Mouse (Mus musculus): ENCODE results near the gene Pelo. TPM values are rescaled to one million over a fixed set of nuclear protein-coding genes. Genes with fewer than 3 reads are reported as not detected.
A peak's percentile ranks its signal among the peaks of the same experiment; 100 is the strongest.

Gene Pelo
- polyA plus RNA-seq, 1 experiment: 3.8 TPM

DNA sequence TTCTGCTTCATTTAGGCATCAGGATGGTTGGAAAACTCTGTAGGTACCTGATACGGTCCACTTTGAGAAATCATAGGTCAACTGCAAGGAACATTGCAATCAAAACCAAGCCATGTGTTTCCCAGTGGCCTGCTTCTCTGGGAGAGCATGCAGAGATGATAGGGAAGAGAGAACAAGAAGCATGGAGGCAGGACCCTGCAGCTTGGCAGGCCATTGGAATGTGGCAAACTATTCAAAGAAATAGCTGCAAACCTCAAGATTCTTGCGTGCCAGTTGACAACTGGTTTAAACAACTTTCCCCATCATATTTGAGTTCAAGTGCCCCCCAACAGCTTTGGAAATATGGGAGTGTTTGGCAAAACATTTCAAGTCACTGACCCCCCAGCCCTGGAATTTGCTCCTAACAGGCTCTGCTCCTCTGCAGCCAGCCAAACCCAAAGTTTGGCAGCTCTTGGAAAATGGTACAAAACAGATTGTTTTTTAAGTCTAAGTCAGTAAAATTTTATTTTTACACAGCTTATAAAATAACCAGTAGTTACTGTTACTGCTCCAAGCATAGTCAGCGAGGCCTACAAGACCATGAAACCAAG, 9.9 kb downstream of the Pelo start:
- no peak overlapping the region for H3K4me3 ChIP-seq (ENCODE audit: insufficient read depth, low read depth, low read length)
- peaks cover 26% of the 10 kb centered on the region for H3K4me1 ChIP-seq (ENCODE audit: control insufficient read depth, insufficient read depth, insufficient read length, low read length)
- peak overlapping the region; percentile 26; the same call in 1 of the 2 replicates for H3K27ac ChIP-seq (replicated peaks; ENCODE audit: low read depth, low read length)

DNA sequence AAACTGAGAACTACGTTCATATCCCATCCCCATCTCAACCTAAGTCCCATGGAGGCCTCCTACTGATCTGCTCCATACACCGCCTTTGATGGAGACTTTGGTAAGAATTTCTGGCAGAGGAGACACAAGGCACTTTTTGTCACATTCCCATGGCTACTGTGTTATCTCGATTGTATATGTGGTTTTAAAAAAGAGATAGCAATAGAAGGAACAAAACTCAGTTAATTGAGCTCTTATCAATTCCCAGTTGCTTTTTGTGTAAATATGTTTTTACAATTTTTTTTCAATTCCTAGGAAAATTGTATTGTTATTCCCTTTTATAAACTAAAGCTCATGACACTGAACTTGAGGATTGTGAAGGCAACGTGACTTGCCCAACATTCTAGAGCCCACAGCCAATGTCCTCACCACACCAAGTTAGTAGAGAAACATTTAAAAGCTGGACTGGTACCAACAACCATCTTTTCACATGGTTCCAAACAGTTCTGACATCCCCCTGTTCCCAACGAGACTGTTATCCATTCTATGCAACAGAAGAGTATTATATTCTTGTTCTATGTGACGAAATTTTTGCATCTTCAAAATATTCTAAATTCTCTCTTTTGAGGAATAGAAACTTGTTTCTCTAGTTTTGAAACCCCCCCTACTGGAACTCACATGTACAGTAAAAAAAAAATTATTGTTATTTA, 10.8 kb downstream of the Pelo start:
- Histone ChIP-seq H3K4me3 (ENCODE audit: insufficient read depth, low read depth, low read length) (no peak overlapping the region), H3K4me1 (ENCODE audit: control insufficient read depth, insufficient read depth, insufficient read length, low read length) (peaks cover 29% of the 10 kb centered on the region), H3K27ac (replicated peaks; ENCODE audit: low read depth, low read length) (peak overlapping the region; percentile 4; the same call in 1 of the 2 replicates)

DNA sequence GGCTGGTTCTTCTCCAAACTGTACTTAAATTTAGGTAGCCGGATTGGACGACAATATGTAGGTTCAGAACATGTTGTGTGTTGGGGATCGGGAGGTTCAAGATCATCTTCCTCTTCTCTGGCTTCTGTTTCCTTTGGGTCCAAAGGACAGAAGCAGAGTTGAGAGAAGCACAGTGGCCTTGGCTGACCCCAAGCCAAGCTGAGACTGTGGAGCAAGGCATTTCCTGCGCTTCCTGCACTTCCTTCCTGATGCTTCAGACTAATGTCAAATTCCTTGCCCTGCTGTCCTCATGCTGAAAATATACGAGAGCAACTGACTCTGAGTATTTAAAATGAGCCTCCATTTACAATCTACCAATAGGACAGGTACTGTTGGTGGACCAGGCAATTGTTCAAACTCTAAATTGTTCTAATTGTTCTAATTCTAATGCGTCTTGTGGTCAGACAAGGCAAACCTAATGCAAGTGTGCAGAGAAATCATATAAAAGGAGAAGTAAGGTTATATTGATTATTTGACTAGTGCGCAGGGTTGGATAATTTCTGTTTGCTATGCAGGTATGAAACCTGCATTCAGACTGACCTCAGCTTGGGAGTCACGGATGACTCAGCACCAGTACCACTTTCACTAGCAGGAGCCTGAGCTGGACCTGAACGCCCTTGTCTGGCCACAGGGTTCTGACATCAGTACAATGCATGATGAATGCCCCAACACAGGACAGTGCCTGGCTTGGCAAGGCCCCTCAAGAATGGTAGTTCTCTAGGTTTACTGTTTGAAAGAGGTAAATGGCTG, 12.4 kb downstream of the Pelo start:
- peak overlapping the region; percentile 37 for H3K27ac ChIP-seq (replicated peaks; ENCODE audit: low read depth, low read length)
- no peak overlapping the region for H3K4me3 ChIP-seq (ENCODE audit: insufficient read depth, low read depth, low read length)
- peaks cover 32% of the 10 kb centered on the region for H3K4me1 ChIP-seq (ENCODE audit: control insufficient read depth, insufficient read depth, insufficient read length, low read length)

DNA sequence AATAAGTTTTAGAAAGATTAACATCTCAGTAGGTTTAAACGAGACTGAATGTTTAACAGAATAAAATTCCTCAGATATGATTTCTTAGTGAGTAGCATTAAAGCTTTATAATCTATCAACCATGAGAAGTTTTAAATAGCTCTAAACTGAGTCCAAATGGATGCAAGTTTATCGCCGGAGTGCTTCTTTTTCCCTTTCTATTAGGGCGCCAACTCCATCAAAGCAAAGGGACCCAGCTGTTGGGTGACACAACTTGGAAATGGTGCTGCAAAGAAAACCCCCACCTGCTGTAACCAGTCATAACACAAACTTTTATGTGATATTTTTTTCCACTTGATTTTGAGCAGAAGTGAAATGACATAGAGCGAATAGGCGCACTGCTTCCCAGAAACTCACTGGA, 17.6 kb downstream of the Pelo start:
- no peak overlapping the region for H3K27ac ChIP-seq (replicated peaks; ENCODE audit: low read depth, low read length)
- H3K4me3 ChIP-seq (ENCODE audit: insufficient read depth, low read depth, low read length): no peak overlapping the region
- peaks cover 21% of the 10 kb centered on the region for H3K4me1 ChIP-seq (ENCODE audit: control insufficient read depth, insufficient read depth, insufficient read length, low read length)

DNA sequence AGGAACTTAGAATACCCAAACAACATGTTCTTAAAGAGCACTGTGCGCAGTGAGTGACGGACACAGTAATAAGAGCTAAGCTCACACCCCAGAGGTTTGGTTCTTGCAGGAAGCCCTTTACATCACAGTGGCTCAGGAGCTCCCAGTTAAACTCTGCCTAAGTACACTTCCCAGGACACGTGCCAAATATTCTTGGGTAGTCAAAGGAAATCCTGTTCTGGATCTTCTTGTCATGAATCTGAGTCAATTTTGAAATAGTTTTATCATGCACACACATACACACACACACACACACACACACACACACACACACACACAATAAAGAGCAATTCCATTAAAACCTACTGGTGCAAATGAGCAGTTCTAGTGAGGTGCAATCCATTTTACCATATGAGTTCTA, 18.6 kb downstream of the Pelo start:
- H3K27ac ChIP-seq (replicated peaks; ENCODE audit: low read depth, low read length): no peak overlapping the region
- peaks cover 20% of the 10 kb centered on the region for H3K4me1 ChIP-seq (ENCODE audit: control insufficient read depth, insufficient read depth, insufficient read length, low read length)
- no peak overlapping the region for H3K4me3 ChIP-seq (ENCODE audit: insufficient read depth, low read depth, low read length)

DNA sequence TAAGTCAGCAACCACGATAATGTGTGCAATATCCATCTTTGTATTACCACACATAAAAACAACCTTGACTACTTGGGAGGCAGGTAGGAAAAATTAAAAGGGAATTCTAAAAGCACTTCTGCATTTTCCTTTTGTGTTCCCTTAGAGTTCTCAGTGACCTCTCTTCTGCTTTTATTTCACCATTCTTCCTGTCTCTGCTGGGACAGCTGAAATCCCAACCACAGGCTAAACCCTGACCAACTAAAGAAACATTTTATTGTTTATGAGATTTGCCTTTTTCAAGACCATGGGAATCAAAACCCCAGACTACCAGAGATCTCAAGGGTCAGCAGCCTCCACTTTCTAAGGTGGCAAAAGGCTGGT, 22.0 kb downstream of the Pelo start:
- H3K27ac ChIP-seq (replicated peaks; ENCODE audit: low read depth, low read length): no peak overlapping the region; the same call in 1 of the 2 replicates
- no peak overlapping the region for H3K4me3 ChIP-seq (ENCODE audit: insufficient read depth, low read depth, low read length)
- H3K4me1 ChIP-seq (ENCODE audit: control insufficient read depth, insufficient read depth, insufficient read length, low read length): peaks cover 15% of the 10 kb centered on the region

DNA sequence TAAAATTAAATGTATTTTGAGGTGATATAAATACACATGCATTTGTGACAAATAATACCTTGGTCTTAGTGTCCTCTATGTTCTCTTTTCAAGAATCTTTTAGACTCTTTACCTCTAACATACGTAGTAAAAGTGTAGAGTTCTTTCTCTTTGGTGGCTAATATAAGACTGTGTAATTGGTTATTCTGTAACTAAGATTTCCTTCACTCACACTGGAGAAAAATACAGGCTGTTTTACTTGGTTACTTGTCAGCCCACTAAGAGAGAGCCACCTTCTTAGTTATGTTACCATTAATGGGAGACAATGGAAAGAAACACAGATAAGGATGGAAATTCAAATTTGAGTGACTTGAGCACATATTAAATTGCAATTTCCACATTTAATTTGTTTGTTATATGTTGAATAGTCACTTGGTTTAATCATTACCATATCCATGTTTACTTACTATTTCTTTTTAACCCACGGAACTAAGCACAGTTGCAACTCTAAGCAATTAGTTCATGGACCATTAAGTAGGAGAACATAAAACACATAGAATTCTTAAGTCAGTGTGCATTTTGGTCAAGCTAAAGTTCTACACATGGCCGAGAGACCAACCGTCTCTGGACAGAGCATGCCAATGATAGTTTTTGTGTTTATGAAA, 22.5 kb downstream of the Pelo start:
- Histone ChIP-seq H3K4me1 (ENCODE audit: control insufficient read depth, insufficient read depth, insufficient read length, low read length) (peaks cover 12% of the 10 kb centered on the region), H3K27ac (replicated peaks; ENCODE audit: low read depth, low read length) (no peak overlapping the region), H3K4me3 (ENCODE audit: insufficient read depth, low read depth, low read length) (no peak overlapping the region)

DNA sequence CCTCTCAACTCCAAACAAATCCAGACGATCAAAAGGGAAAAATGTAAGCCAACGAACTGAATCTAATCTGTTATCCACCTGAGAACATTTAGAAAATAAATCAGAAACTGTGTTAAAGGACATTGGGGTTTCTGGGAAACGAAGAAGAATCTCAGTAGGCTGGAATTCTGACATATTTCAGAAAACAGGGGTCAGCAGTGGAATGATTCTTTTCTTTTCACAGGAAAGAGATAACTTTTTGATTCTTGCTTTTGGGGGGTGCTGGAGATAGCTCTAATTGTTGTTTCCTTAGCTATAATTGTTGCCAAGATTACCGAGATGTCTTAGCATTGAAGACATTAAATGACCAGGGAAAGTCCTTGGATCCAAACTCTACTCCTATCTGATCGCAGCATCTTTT, 32.4 kb downstream of the Pelo start:
- Histone ChIP-seq H3K4me3 (ENCODE audit: insufficient read depth, low read depth, low read length) (no peak overlapping the region), H3K4me1 (ENCODE audit: control insufficient read depth, insufficient read depth, insufficient read length, low read length) (peaks cover 6% of the 10 kb centered on the region), H3K27ac (replicated peaks; ENCODE audit: low read depth, low read length) (no peak overlapping the region)

DNA sequence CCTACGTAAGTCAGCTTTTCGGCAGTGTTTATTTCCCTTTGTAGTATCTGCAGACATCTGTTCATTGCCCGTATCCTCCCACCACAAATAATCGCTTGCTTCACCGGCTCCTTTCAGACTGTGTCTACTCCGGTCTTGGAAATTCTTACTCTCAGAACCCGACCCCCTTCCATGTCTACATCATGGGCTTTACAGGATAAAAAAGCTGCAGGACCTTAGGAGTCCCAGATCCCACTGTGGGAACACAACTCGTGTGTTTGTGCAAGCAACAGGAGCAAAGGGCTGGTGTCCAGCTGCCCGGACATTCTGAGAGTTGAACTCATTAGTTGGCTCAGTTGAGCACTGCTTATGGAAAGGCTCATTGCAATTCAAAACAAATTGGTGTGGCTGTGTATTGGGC, 35.2 kb downstream of the Pelo start:
- Histone ChIP-seq H3K4me3 (ENCODE audit: insufficient read depth, low read depth, low read length) (no peak overlapping the region), H3K4me1 (ENCODE audit: control insufficient read depth, insufficient read depth, insufficient read length, low read length) (peaks cover 6% of the 10 kb centered on the region), H3K27ac (replicated peaks; ENCODE audit: low read depth, low read length) (no peak overlapping the region; the same call in 1 of the 2 replicates)

DNA sequence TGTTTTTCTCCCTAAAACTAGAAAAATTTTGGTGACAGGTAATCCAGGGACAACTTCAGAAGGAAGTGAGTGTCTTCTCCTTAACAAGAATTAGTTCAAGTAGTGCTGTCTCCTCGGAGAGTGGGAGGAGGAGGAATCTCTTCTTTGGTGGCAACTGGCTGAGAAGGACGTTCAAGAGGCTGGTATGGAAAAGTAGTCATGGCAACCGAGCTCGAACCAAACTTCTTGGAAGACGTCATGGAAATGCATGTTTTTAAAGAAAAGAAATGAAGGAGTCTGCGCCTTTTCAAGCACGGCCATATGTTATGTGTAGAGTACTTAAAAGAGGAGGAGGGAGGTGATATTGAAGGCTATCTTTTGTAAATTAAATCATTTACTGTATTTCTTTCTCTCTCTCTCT, 37.4 kb downstream of the Pelo start:
- Histone ChIP-seq H3K4me1 (ENCODE audit: control insufficient read depth, insufficient read depth, insufficient read length, low read length) (peaks cover 6% of the 10 kb centered on the region), H3K4me3 (ENCODE audit: insufficient read depth, low read depth, low read length) (no peak overlapping the region), H3K27ac (replicated peaks; ENCODE audit: low read depth, low read length) (no peak overlapping the region)

DNA sequence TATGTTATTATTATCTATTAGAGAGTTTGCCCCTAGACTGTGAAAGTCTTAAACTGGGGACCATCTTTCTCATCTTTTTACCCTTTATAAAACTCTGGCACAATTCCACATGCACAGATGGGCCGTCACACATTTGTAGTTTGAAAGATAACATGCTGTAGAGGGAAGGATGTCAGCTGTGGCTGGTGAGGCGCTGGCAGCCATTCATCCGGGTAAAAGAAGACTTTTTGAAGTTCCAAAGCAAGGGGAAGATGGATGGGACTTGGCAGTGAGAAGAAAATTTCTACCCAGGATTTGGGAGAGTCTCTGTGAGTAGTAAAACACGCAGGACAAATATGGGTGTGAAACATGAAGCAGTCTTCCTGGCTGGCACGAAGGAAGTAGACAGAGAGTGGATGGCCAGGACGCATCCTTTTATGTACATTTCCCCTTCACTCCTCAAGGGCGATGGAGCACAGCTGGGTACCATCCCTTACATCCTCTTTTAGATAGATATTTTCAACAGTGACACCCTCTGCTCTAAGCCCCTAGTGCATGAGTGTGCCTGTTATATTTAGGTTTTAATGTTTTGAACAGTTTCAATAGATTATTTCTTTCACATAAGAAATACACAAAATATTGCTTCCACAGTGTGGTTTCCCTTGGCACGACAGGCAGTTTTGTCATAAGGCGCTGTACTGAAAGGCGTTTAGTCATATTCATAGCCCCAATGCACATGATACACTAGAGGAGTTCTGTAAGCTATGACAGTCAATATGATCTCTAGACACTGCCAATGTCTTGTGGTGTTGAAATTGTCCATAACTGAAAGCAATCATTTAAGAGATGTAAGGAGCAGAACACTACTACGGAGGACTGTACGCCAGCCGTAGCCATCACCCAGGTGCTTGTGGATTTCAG, 39.1 kb downstream of the Pelo start:
- peaks cover 6% of the 10 kb centered on the region for H3K4me1 ChIP-seq (ENCODE audit: control insufficient read depth, insufficient read depth, insufficient read length, low read length)
- H3K4me3 ChIP-seq (ENCODE audit: insufficient read depth, low read depth, low read length): no peak overlapping the region
- H3K27ac ChIP-seq (replicated peaks; ENCODE audit: low read depth, low read length): no peak overlapping the region

DNA sequence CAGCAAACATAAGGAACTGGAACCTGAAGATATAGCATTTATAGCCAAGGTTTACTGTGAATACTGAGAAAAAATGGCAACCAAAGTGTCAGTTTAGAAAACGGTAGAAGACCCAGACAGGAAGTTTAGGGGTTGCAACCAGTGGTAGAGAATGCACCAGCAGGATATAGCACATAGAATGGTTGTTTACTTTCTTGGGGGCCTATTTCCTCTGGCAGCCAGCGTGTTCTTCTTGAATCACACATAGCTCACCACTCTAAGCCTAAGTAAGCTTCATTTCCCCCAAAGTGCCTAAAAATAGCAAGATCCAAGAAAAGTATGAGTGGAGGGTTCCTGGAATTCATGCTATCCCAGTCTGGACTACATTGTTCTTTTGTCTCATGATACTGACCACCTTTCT, 47.3 kb downstream of the Pelo start:
- Histone ChIP-seq H3K4me3 (ENCODE audit: insufficient read depth, low read depth, low read length) (no peak overlapping the region), H3K4me1 (ENCODE audit: control insufficient read depth, insufficient read depth, insufficient read length, low read length) (peaks cover 9% of the 10 kb centered on the region; the same call in 1 of the 2 replicates), H3K27ac (replicated peaks; ENCODE audit: low read depth, low read length) (no peak overlapping the region)

All from brown adipose tissue, adult 24 weeks (tissue).